Mouse (Mus musculus) E14TG2a.4 (cell line): Measurements from ENCODE around the gene 2810408A11Rik.
"Not testable (repeated sequence)": the region's sequence is repeated elsewhere in the genome, so short reads cannot be mapped to it uniquely, and the experiment has no call there.

ENCODE experiments used
- H3K27me3 ChIP-seq: 2 replicates; pipeline ENCODE4 v1.6.1; 2014; ENCODE audit warnings: low read length, control low read depth; ENCODE audit not compliant: insufficient read depth
- H3K36me3 ChIP-seq: 2 replicates; pipeline ENCODE4 v1.6.1; 2014; ENCODE audit warnings: low read length, control low read depth; ENCODE audit not compliant: insufficient read depth
- H3K4me1 ChIP-seq: replicated peaks from 2 replicates; pipeline ENCODE4 v1.6.1; 2014; ENCODE audit warnings: low read depth, low read length, control low read depth
- H3K4me3 ChIP-seq: replicated peaks from 2 replicates; pipeline ENCODE4 v1.5.1; 2014; ENCODE audit warnings: mild to moderate bottlenecking, low read length
- H3K9me3 ChIP-seq: 2 replicates; pipeline ENCODE4 v1.6.1; 2014; ENCODE audit warnings: low read length, control low read depth
- CTCF ChIP-seq: conservative IDR thresholded peaks from 2 replicates; pipeline ENCODE4 v1.5.1; 2014; ENCODE audit warnings: low read length
- NANOG ChIP-seq: IDR thresholded peaks from 2 replicates; pipeline ENCODE4 v1.6.1; 2014; ENCODE audit warnings: borderline replicate concordance, low read length, mixed read lengths
- POU5F1 ChIP-seq: IDR thresholded peaks from 2 replicates; pipeline ENCODE4 v1.6.1; 2014; ENCODE audit warnings: low read length, borderline replicate concordance

The 2810408A11Rik gene

DNA sequence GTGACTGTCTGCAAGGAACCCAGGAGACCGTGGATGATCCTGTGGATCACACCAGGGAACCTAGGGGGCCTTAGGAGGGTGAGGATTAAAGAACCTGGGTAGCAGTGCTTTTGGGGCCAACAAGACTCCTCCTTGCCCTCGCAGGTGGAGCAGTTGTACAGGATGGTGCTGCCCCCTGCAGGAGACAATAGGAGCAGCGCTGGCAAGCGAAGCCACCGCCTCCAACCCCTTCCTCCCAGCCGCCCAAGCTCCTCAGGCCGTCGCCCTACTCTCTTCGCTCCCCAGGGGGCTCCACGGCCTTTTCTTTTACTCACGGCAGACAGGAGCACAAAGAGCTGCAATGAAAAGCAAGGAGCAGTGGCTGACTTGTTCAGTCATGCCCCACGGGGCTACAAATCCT is 23.9 kb downstream of the 2810408A11Rik start:
- Histone ChIP-seq H3K27me3 (peaks cover 33% of the 10 kb centered on the region), H3K4me1 (peaks cover 74% of the 10 kb centered on the region), H3K36me3 (no peaks in the 10 kb centered on the region), H3K9me3 (no peaks in the 10 kb centered on the region), H3K4me3 (peak overlapping the region; percentile 67)
- TF ChIP-seq CTCF, result peak; percentile 76
- TF ChIP-seq POU5F1, result no peak
- no peak for TF ChIP-seq NANOG

DNA sequence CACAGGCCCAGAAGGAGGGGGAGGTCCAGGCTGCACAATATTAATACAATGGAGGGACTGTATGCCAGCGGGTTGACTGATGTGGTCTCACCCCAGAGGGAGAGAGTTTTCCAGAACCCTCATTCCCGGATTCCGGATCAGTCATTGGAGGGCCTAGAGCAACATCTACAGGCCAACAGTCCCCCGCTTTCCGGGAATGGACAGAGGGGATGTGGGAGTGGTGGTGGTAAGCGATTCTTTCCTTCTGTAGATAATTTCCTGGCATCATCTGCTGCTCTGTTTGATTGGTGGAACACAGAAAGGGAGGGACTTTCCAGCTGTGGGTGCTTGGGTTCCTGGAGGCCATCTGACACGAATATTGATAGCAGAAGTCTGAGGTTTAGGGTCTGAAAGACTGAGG is 24.6 kb downstream of the 2810408A11Rik start:
- H3K4me3 ChIP-seq, result 0 out of 2 replicates have a peak overlapping the region, but pooled peaks have one; percentile 67
- peaks cover 26% of the 10 kb centered on the region for H3K27me3 ChIP-seq
- TF ChIP-seq CTCF, result no peak
- no peak for TF ChIP-seq NANOG
- no peak for TF ChIP-seq POU5F1
- peaks cover 67% of the 10 kb centered on the region for H3K4me1 ChIP-seq
- no peaks in the 10 kb centered on the region for H3K36me3 ChIP-seq
- H3K9me3 ChIP-seq, result no peaks in the 10 kb centered on the region

DNA sequence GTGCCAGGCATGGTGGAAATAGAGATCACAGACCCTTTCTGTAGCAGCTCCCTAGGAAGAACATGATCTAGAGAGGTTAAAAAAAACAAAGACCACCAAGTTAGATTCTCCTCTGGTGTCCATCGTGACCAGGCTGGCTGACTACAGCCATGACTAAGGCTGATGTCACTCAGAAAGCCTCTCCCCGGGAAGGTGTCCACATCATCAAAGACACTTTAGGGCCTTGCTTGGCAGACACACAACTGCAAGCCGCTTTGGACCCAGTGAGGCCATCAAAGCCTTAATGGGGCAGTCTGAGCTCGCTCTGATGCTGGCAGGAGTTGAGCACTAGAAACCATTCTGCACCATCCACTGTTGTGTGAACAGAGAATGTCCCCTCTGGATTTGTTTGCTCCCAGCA is 28.3 kb downstream of the 2810408A11Rik start:
- Histone ChIP-seq H3K36me3 (no peaks in the 10 kb centered on the region), H3K4me1 (peaks cover 36% of the 10 kb centered on the region), H3K4me3 (no peak overlapping the region), H3K9me3 (no peaks in the 10 kb centered on the region), H3K27me3 (no peaks in the 10 kb centered on the region; the same call in 1 of the 2 replicates)
- TF ChIP-seq POU5F1 (no peak), NANOG (no peak), CTCF (no peak)

DNA sequence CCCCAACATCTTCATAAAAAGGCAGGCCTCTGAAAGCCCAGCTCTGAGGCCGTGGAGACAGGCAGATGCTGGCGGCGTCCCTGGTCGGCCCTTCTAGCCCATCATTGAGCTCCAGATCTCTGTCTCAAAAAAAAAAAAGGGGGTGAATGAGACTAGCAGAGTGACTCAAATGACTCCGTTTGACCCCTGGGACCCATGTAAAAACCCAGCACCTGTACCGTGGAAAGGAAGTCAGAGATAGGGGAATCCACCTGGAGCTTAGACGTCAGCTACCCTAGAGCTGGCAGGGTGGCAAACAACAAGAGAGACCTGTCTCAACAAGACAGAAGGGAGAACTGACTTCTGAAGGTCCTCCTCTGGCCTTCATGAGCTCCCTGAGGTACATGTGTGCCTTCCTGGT is 29.0 kb downstream of the 2810408A11Rik start:
- Histone ChIP-seq H3K36me3 (no peaks in the 10 kb centered on the region), H3K4me3 (no peak overlapping the region), H3K9me3 (no peaks in the 10 kb centered on the region), H3K4me1 (peaks cover 38% of the 10 kb centered on the region), H3K27me3 (peaks cover 2% of the 10 kb centered on the region; the same call in 1 of the 2 replicates)
- TF ChIP-seq POU5F1, result no peak
- no peak for TF ChIP-seq NANOG
- TF ChIP-seq CTCF, result no peak

DNA sequence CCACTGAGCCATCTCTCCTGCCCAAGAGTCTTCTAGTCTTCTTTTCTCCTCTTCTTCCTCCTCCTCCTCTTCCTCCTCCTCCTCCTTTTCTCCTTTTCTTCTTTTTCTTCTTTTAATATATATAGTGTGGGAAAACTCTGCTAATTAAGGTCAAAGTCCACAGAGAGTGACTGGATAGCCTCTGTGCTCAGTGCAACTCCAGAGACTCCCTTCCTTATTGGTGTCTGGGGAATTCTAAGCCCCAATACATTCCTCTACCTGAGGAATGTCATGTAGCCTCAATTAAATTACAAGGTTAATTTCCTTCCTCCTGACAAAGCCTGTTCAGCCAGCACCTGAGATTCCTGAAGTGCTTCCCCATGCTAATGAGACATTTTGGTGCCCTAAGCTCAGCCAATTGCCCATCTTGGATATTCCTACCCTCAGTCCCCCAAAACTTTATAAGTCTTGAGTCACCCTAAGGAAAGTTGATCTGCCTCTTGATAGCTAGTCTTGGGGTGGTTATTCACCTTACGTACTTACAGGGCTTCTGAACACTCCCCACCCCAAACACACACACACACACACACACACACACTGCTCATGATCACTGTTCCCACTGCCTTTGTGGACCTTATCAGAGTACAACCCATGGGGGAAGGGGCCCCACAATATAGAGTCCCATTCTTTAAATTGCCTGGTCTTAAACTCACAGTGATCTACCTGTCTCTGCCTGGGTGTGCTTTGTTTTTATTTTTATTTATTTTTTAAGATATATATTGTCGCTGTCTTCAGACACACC is 30.3 kb downstream of the 2810408A11Rik start:
- peaks cover 36% of the 10 kb centered on the region for H3K4me1 ChIP-seq
- peaks cover 2% of the 10 kb centered on the region; the same call in 1 of the 2 replicates for H3K27me3 ChIP-seq
- TF ChIP-seq POU5F1, result no peak
- TF ChIP-seq NANOG, result no peak
- TF ChIP-seq CTCF, result no peak
- no peaks in the 10 kb centered on the region for H3K36me3 ChIP-seq
- H3K9me3 ChIP-seq, result no peaks in the 10 kb centered on the region
- H3K4me3 ChIP-seq, result no peak overlapping the region

DNA sequence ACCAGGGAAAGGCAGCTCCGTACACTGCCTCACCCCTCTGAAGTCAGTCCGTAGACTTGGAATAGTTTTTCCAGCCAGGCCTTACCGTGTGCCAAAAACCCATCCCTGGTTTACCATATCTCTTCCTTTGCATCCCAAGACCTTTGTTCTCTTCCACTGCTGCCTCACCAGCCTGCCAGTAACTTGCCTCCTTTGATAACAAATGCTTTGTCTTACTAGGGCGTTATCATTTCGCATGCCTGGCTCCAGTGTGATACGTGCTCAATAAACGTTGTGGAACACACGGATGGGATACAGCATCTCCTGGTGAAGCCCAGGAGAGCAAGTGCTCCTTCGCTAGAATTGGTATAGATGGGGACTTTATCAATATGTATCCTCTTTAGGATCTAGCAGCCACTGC is 33.5 kb downstream of the 2810408A11Rik start:
- peaks cover 46% of the 10 kb centered on the region for H3K4me1 ChIP-seq
- H3K4me3 ChIP-seq, result no peak overlapping the region
- H3K36me3 ChIP-seq, result no peaks in the 10 kb centered on the region
- H3K9me3 ChIP-seq, result no peaks in the 10 kb centered on the region
- peaks cover 2% of the 10 kb centered on the region; the same call in 1 of the 2 replicates for H3K27me3 ChIP-seq
- no peak for TF ChIP-seq NANOG

DNA sequence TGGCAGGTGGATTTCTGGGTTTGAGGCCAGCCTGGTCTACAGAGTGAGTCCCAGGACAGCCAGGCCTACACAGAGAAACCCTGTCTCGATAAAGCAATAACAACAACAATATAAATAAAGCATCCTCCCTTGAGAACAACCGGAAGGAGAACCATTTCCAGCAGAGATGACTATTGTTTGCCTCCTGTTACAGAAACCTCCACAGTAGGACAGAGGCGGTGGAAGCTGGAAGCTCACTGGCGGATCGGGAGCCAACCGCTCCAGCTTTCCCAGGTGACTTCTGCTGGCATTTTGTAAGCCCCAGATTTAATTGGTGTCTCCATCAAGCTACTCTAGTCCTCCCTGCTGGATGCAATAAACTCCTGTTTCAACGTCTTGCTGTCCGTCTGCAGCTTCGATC is 35.2 kb downstream of the 2810408A11Rik start:
- no peak for TF ChIP-seq NANOG
- no peak for TF ChIP-seq POU5F1
- no peak for TF ChIP-seq CTCF
- H3K27me3 ChIP-seq, result peaks cover 2% of the 10 kb centered on the region; the same call in 1 of the 2 replicates

DNA sequence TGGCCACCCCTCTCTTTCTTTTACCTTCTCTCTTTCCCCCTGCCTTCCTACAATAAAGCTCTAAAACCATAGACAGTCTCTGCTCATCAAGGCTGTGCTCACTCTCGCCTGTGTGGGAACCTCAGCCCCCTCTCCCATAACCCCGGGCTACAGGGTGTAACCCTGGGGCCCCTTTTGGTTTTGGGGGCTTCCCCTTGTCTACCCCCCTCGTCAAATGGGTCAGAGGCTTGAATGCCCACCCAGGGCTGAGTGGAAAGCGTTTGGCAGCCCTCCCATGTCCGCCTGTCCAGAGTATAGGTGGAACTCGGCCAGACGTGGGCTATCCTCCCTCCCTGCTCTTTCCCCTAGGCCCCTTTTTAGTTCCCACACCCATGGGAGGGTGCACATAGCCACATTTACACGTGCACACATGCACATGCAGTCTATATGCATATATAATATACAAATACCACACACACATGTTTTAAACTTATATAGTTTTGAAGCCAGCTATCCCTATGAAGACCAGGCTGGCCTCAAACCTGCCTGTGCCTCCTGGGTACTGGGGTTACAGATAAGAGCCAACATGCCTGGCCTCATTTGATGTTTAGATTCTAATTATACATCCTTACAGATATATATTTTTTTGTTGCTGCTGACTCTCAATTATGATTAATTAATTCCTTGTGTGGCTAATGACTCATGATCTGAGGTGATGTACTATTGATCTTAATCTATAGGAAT is 36.5 kb downstream of the 2810408A11Rik start:
- Histone ChIP-seq H3K27me3 (peaks cover 3% of the 10 kb centered on the region), H3K9me3 (no peaks in the 10 kb centered on the region), H3K4me3 (no peak overlapping the region), H3K36me3 (no peaks in the 10 kb centered on the region), H3K4me1 (peaks cover 47% of the 10 kb centered on the region)
- TF ChIP-seq NANOG (no peak), POU5F1 (no peak), CTCF (no peak)

More for the DNA sequence above, 35.2 kb downstream of the 2810408A11Rik start:
- no peaks in the 10 kb centered on the region for H3K36me3 ChIP-seq
- H3K4me3 ChIP-seq, result no peak overlapping the region
- no peaks in the 10 kb centered on the region for H3K9me3 ChIP-seq
- H3K4me1 ChIP-seq, result peaks cover 46% of the 10 kb centered on the region

DNA sequence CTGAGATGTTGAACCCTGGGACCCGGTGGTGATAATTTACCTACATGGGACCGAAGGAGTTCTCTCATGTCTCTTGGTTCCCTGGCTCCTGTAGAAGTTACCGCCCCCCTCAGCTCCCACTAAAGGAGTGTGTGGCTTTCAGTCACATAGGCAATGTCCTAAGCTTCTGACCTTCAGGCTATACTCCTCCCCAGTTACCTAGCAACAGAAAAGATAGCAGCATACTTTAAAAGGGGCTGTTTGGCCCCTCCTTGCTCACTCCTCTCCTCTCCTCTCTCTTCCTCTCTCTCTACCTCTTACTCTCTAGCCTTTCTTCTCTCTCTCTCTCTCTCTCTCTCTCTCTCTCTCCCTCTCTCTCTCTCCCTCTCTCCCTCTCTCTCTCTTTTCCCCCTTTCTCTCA is 37.1 kb downstream of the 2810408A11Rik start:
- H3K36me3 ChIP-seq, H3K9me3 ChIP-seq, H3K4me3 ChIP-seq, H3K27me3 ChIP-seq: not testable (repeated sequence)
- H3K4me1 ChIP-seq, result peaks cover 53% of the 10 kb centered on the region
